In the genomic region with DNA sequence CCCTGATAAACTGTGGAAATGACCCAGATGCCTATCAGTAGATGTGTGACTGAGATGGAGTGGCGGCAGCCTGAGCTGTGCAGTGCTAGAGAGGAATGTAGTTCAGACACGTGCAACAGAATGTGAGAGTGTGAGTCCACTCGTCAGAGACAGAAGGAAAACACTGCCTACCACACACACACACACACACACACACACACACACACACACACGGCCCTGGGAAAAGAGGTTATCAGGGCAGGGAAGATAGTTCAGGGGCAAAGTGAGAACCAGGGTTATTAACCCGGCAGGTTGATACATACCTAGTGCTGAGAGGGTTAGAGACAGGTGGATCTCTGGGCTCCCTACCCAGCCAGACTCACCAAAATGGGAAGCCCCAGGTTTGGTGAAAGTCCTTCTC, we compare ENCODE assay signal across 14 mouse cellular contexts.
"Had no signal": no experiment of that assay in that cellular context is flagged by ENCODE, and none has a peak within 500 bp of the region (broad histone marks: within the 10 kb centered on the region; RNA-seq: fewer than 3 reads in every experiment).

No protein-coding gene starts in this region.

- H3K4me2 ChIP-seq: hindbrain, embryonic 15.5 days; kidney, embryonic 15.5 days; lung, embryonic 15.5 days; neural tube, embryonic 12.5 days; stomach, embryonic 15.5 days had no signal

- H3K9me3 ChIP-seq: hindbrain, embryonic 15.5 days; kidney, embryonic 15.5 days; lung, embryonic 15.5 days; midbrain, embryonic 10.5 days; neural tube, embryonic 12.5 days; stomach, embryonic 15.5 days had no signal

- H3K4me1 ChIP-seq: neural tube, embryonic 12.5 days had no signal

- H3K36me3 ChIP-seq: hindbrain, embryonic 15.5 days; kidney, embryonic 15.5 days; lung, embryonic 15.5 days; midbrain, embryonic 10.5 days; neural tube, embryonic 12.5 days; stomach, embryonic 15.5 days had no signal

- H3K9ac ChIP-seq: hindbrain, embryonic 15.5 days; kidney, embryonic 15.5 days; liver, embryonic 14.5 days; lung, embryonic 15.5 days; neural tube, embryonic 12.5 days; stomach, embryonic 15.5 days had no signal

- H3K4me3 ChIP-seq: hindbrain, embryonic 15.5 days; kidney, embryonic 15.5 days; left cerebral cortex, adult 2 months; lung, embryonic 15.5 days; midbrain, embryonic 10.5 days; neural tube, embryonic 12.5 days; stomach, embryonic 15.5 days had no signal

- H3K27ac ChIP-seq: hindbrain, embryonic 15.5 days; left cerebral cortex, adult 2 months; liver, embryonic 14.5 days; lung, embryonic 15.5 days; midbrain, embryonic 10.5 days; neural tube, embryonic 12.5 days; stomach, embryonic 15.5 days had no signal

- H3K27me3 ChIP-seq: hindbrain, embryonic 15.5 days; kidney, embryonic 15.5 days; lung, embryonic 15.5 days; neural tube, embryonic 12.5 days; stomach, embryonic 15.5 days had no signal

- DNase-seq: kidney, adult 18-20 months; kidney, postnatal 14 days; lung, postnatal 4 days; midbrain, embryonic 14.5 days; right cerebral cortex, postnatal 14 days; thymus, postnatal 14 days had no signal
